Mouse (Mus musculus) C2C12 (cell line): ENCODE data around the gene Tbc1d8. TPM values are rescaled to one million over a fixed set of nuclear protein-coding genes. Genes with fewer than 3 reads are reported as not detected.

ENCODE experiments used
- H3K27me3 ChIP-seq: one replicate; pipeline ENCODE4 v1.6.1; 2011; ENCODE audit not compliant: control insufficient read depth, insufficient read depth, insufficient read length
- H3K36me3 ChIP-seq: one replicate; pipeline ENCODE4 v1.6.1; 2011; ENCODE audit not compliant: control insufficient read depth, insufficient read depth
- H3K4me3 ChIP-seq: one replicate; pipeline ENCODE4 v1.5.1; 2011; ENCODE audit warnings: mild to moderate bottlenecking, control low read depth; ENCODE audit not compliant: poor library complexity, insufficient read depth, severe bottlenecking
- H3K79me2 ChIP-seq: one replicate; pipeline ENCODE4 v1.6.1; 2011; ENCODE audit not compliant: control insufficient read depth, insufficient read depth
- H3K79me3 ChIP-seq: one replicate; pipeline ENCODE4 v1.6.1; 2011; ENCODE audit warnings: low read depth, control low read depth
- H3ac ChIP-seq: one replicate; pipeline ENCODE3; 2011; ENCODE audit warnings: low read depth; ENCODE audit not compliant: control insufficient read depth, insufficient read length
- CEBPB ChIP-seq: IDR thresholded peaks from one replicate; pipeline ENCODE4 v1.6.1; 2011; ENCODE audit warnings: low read depth, mild to moderate bottlenecking, control low read depth, moderate library complexity
- CTCF ChIP-seq: IDR thresholded peaks from one replicate; pipeline ENCODE4 v1.5.1; 2011; ENCODE audit not compliant: control insufficient read depth, insufficient read depth, insufficient read length
- FOSL1 ChIP-seq: IDR thresholded peaks from one replicate; pipeline ENCODE4 v1.8.0; 2011; ENCODE audit warnings: mild to moderate bottlenecking, low read length; ENCODE audit not compliant: poor library complexity, insufficient read depth, severe bottlenecking
- MAX ChIP-seq: IDR thresholded peaks from one replicate; pipeline ENCODE4 v1.6.1; 2011; ENCODE audit warnings: mild to moderate bottlenecking, control low read depth
- MYOD1 ChIP-seq: IDR thresholded peaks from one replicate; pipeline ENCODE4 v1.6.1; 2011; ENCODE audit warnings: low read depth; ENCODE audit not compliant: control insufficient read depth, insufficient read length
- MYOG ChIP-seq: IDR thresholded peaks from one replicate; pipeline ENCODE4 v1.6.1; 2011; ENCODE audit not compliant: control insufficient read depth, insufficient read length; ENCODE audit errors: extremely low read depth
- USF1 ChIP-seq: IDR thresholded peaks from one replicate; pipeline ENCODE4 v1.6.1; 2011; ENCODE audit warnings: low read depth, mild to moderate bottlenecking, control low read depth, moderate library complexity
- polyA plus RNA-seq: library from polyadenylated mRNA; unstranded; fragments of >200 nt; fragmentation: generic; extraction: Trizol; gene quantifications from one replicate; pipeline ENCODE4 v1.2.1, GENCODE M21; 2012; ENCODE audit warnings: missing spikeins

Tbc1d8 gene
- polyA plus RNA-seq, 1 experiment: 0.43 TPM

DNA sequence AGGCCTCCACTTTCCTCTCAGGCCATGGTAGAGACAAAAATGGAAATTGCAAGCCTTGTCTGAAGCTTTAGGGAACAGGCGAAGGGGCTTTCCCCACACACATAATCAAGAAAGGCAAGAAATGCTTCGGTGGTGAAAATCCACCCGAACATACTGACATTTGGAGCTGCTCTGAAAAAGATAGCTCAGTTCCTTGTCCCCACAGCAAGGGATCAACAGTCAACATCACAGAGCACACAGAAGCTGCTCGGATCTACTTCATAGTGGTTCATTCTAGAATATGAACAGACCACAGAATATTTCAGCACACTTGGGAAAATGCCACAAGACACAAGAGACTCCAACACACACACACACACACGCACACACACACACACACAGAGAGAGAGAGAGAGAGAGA is 14.6 kb upstream of the Tbc1d8 start:
- Histone ChIP-seq H3K27me3 (peaks cover 6% of the 10 kb centered on the region), H3K79me3 (no peaks in the 10 kb centered on the region), H3K36me3 (no peaks in the 10 kb centered on the region), H3K4me3 (no peak overlapping the region), H3ac (no peak overlapping the region), H3K79me2 (no peaks in the 10 kb centered on the region)
- TF ChIP-seq FOSL1 (no peak), CEBPB (no peak)

DNA sequence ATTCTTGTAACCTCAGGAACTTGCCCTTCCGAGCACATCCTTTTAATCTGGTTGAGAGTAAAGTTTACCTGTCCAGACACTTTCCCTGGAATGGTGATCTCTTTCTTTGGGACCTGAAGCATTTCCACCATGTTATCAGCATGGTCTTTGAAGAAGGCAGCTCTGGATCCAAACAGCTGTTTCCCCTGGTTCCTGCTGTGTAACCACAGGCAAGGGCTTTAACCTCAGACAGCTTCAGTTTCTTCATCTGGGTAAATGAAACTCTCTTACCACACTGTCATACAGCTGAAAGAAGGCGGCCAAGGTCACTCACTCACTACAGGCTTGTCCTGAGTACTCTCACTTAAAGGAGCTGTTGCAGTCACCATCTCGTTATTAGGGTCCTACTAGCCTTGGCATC is 8.8 kb upstream of the Tbc1d8 start:
- no peaks in the 10 kb centered on the region for H3K36me3 ChIP-seq
- no peaks in the 10 kb centered on the region for H3K79me2 ChIP-seq
- no peaks in the 10 kb centered on the region for H3K79me3 ChIP-seq
- no peak overlapping the region for H3K4me3 ChIP-seq
- H3K27me3 ChIP-seq: peaks cover 16% of the 10 kb centered on the region
- no peak for TF ChIP-seq FOSL1
- no peak for TF ChIP-seq MYOD1
- no peak for TF ChIP-seq CTCF
- TF ChIP-seq MAX: no peak
- no peak for TF ChIP-seq USF1
- no peak for TF ChIP-seq MYOG
- no peak for TF ChIP-seq CEBPB
- no peak overlapping the region for H3ac ChIP-seq

DNA sequence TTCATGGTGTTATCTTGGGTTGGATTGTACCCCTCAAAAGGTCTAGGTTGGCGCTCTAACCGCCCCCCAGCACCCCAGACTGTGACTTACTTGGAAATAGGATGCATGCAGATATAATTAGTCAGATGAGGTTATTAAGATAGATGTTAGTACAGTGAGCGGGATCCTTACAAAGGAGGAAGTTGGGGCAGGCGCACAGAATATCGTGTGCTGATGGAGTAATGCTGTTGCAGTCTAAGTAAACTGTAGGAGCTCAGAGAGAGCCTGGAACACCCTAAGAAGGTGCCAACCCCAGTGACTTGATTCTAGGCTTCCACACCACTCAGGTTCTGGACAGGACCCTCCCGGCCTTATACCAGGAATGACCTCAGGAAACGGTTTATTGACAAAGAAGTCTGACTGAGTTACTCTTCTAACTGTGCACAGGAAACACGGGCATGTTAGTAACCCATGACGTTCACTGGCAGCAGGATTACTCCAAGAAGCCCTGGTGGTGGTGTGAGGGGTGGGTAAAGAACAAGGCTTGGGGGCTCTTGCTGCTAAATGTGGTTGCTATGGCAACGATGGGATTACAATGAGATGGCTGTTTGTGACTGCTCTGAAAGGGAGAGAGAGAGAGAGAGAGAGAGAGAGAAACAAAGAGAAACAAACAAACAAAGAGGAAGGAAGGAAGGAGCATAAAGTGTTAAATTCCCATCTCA is 3.7 kb upstream of the Tbc1d8 start:
- Histone ChIP-seq H3K36me3 (no peaks in the 10 kb centered on the region), H3ac (no peak overlapping the region), H3K27me3 (peaks cover 11% of the 10 kb centered on the region), H3K79me3 (no peaks in the 10 kb centered on the region), H3K79me2 (no peaks in the 10 kb centered on the region), H3K4me3 (no peak overlapping the region)
- no peak for TF ChIP-seq MAX
- TF ChIP-seq FOSL1: no peak
- TF ChIP-seq USF1: no peak
- TF ChIP-seq MYOG: no peak
- no peak for TF ChIP-seq CTCF
- no peak for TF ChIP-seq CEBPB
- no peak for TF ChIP-seq MYOD1

DNA sequence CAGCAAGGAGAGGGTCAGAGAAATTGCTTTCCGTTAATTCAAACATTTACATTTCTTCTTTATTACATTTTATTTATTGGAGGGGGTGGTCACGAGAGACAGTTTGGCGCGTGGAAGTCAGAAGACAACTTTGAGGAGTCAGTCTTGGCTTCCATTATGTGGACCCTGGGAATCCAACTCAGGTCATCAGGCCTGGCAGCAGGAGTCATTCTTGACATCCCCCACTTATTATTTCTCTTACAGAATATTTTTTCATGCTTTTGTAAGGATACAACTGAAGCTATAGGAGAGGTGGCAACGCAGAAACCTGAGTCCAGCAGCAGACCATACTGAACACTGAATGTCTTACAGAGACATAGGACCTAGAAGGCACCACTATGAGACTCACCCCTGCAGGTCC is 699 bp upstream of the Tbc1d8 start:
- Histone ChIP-seq H3K4me3 (no peak overlapping the region), H3K79me2 (no peaks in the 10 kb centered on the region), H3K79me3 (no peaks in the 10 kb centered on the region), H3K36me3 (no peaks in the 10 kb centered on the region), H3K27me3 (peaks cover 8% of the 10 kb centered on the region), H3ac (no peak overlapping the region)
- TF ChIP-seq MAX (no peak), USF1 (no peak), CTCF (no peak), MYOG (no peak), MYOD1 (no peak), CEBPB (no peak), FOSL1 (no peak)

DNA sequence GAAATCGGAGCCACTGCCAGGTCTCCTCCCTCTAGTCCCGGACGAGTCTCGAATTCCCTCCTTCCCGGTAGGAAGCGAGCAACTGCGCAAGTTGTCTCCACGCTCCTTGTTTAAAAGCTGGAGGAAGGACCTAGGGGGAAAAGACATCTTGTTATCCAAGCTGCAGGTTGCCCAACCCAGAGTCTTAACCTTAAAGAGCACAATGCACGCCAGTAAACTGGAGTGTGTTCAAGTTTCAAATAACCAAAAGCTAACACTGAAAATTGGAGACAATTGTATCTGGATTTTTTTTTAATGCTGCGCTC is 293 bp upstream of the Tbc1d8 start:
- peaks cover 8% of the 10 kb centered on the region for H3K27me3 ChIP-seq
- H3K4me3 ChIP-seq: no peak overlapping the region
- no peak overlapping the region for H3ac ChIP-seq
- no peaks in the 10 kb centered on the region for H3K79me2 ChIP-seq
- TF ChIP-seq CEBPB (no peak), MYOG (no peak), FOSL1 (no peak), CTCF (no peak), MAX (no peak), USF1 (no peak), MYOD1 (no peak)
- H3K36me3 ChIP-seq: no peaks in the 10 kb centered on the region
- no peaks in the 10 kb centered on the region for H3K79me3 ChIP-seq

DNA sequence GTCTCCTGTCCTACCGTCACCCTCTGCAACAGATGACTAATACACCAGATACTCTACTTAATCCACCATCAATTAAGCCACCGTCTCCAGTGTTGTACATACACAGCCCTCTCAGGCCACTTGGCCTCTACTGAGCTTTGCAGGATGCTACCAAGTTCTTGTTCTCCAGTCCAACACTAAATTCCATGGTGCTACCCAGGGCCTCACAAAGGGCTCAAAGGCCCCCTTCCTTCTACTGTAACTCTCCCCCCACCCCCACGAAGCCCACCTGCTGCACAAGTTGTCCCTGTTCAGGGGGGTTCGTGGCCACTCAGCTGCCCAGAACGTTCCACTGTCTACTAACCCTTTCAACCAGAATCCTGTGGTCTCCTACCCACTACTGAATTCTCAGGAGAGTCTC is 1.5 kb downstream of the Tbc1d8 start:
- Histone ChIP-seq H3ac (no peak overlapping the region), H3K79me3 (no peaks in the 10 kb centered on the region), H3K27me3 (peaks cover 13% of the 10 kb centered on the region), H3K4me3 (no peak overlapping the region), H3K79me2 (no peaks in the 10 kb centered on the region), H3K36me3 (no peaks in the 10 kb centered on the region)
- TF ChIP-seq CEBPB (no peak), MAX (no peak), USF1 (no peak), FOSL1 (no peak), CTCF (no peak), MYOD1 (no peak), MYOG (no peak)
